Mouse (Mus musculus): ENCODE data around the gene Sdccag8.

The Sdccag8 gene

GRCm38 (mm10) chr1:177061761-177062160 lies 247.3 kb downstream of the Sdccag8 start:
- no peak for DNase-seq (ENCODE audit: low spot score)

DNA sequence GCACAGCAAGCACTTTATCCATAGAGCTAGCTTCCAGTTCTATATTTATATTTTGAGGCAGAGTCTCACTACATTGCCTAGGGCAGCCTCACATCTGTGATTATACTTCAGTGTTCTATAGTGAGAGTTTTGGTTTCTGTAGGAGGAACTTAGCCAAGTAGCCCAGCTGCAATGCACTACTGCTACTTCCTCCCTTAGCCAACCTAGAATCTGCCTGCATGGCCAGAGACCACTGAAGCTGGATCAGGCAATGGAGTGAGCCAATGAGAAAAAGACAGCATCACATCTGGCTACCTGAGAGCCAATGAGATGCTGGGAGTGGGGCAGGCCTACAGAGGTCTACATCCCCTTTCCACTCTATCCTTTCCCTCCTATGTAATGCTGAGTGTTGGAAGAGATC lies 251.3 kb downstream of the Sdccag8 start:
- DNase-seq (ENCODE audit: low spot score): no peak

- DNase-seq (ENCODE audit: low spot score): no peak
Observed at GRCm38 (mm10) chr1:177067123-177067646, 252.7 kb downstream of the Sdccag8 start.

DNA sequence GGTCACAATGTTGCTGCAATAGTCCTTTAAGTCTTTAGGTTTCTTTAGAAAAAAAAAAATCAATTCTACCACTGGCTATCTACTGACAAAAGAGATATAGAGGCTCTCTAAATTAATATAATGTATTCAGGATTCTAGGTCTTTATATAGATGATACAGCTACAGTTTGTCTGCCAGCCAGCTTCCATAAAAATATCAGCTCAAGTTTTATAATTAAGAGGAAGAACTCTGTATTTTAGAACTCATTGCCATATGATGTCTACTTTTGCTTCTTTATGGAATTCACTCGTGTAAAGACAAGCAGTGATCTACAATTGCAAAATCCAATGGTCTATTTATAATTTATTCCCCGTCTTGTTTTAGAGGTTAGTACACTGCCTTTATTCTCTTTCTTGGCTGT lies 254.7 kb downstream of the Sdccag8 start:
- DNase-seq (ENCODE audit: low spot score): no peak

Data from left cerebral cortex, adult 11 months (tissue).